Mouse (Mus musculus) stomach, embryonic 14.5 days (tissue): ENCODE measurements at regions not wholly inside any gene's neighbourhood (a gene's known extent, or its start where the extent isn't known, plus 50 kb on each side); places are given as distances from the start of the nearest gene placed in this dataset.

Experiments
- ATAC-seq: fragments of 200-750 bp; cut with Nextera tagmentation; 2 replicates; pipeline ENCODE4 v1.8.0; 2017; ENCODE audit warnings: low read depth, moderate TSS enrichment; ENCODE audit not compliant: insufficient number of reproducible peaks, insufficient read depth, low FRiP score
- H3K27ac ChIP-seq: fragments of 300-500 bp; sonication (generic); 2 replicates; pipeline ENCODE4 v1.5.1; 2014; ENCODE audit warnings: mild to moderate bottlenecking, low read length, moderate library complexity, mixed read lengths
- H3K27me3 ChIP-seq: fragments of 300-500 bp; sonication (generic); 2 replicates; pipeline ENCODE4 v1.6.1; 2014; ENCODE audit warnings: low read length, control low read depth, mixed read lengths; ENCODE audit not compliant: control insufficient read depth, insufficient read depth
- H3K36me3 ChIP-seq: fragments of 300-500 bp; sonication (generic); 2 replicates; pipeline ENCODE4 v1.6.1; 2014; ENCODE audit warnings: mild to moderate bottlenecking, control low read depth, low read length, moderate library complexity, mixed read lengths; ENCODE audit not compliant: control insufficient read depth, insufficient read depth
- H3K4me1 ChIP-seq: fragments of 300-500 bp; sonication (generic); 2 replicates; pipeline ENCODE4 v1.6.1; 2014; ENCODE audit warnings: low read length, control low read depth, mixed read lengths; ENCODE audit not compliant: control insufficient read depth, insufficient read depth
- H3K4me2 ChIP-seq: fragments of 300-500 bp; sonication (generic); replicated peaks from 2 replicates; pipeline ENCODE4 v1.6.1; 2014; ENCODE audit warnings: low read depth, low read length, control low read depth
- H3K4me3 ChIP-seq: fragments of 300-500 bp; sonication (generic); 2 replicates; pipeline ENCODE4 v1.5.1; 2014; ENCODE audit warnings: low read depth, low read length, control low read depth
- H3K9ac ChIP-seq: fragments of 300-500 bp; sonication (generic); replicated peaks from 2 replicates; pipeline ENCODE4 v1.6.1; 2014; ENCODE audit warnings: low read depth, mild to moderate bottlenecking, control low read depth, low read length, moderate library complexity, mixed read lengths
- H3K9me3 ChIP-seq: fragments of 300-500 bp; sonication (generic); 2 replicates; pipeline ENCODE4 v1.6.1; 2016; ENCODE audit warnings: low read depth, low read length, control low read depth; ENCODE audit not compliant: control insufficient read depth
- WGBS: fragments of 180-500 bp; shearing (Covaris S2); extraction: QIAGEN DNeasy Blood & Tissue Kit; methylation state at CpG from one replicate; pipeline ENCODE4 v1.1.7; 2014; 5-methylcytosine and 5-hydroxymethylcytosine counted together

DNA sequence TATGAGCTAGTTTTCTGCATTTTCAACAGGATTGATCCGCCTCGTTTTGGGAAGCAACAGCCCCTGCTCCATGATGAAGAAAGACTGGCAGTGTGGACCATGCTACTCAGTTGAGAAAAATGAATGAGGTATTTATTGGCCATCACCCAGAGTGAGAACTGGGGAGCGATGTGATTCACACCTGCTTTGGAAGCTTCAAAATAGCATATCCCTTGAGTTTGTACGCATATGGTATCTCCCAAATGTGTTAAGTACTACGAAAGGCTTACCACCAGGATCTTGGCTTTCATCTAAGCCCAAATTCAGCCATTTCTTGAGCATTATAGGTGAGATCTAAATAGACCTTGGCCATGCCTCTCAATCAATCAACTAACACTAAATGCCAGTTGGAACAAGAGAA, 55.5 kb upstream of the Boc start:
- 94% methylated on average over 5 of the region's 5 CpGs for WGBS
- no peak overlapping the region for H3K9ac ChIP-seq
- H3K4me3 ChIP-seq = no peak overlapping the region
- H3K27ac ChIP-seq = no peak overlapping the region
- H3K36me3 ChIP-seq = no peaks in the 10 kb centered on the region
- H3K9me3 ChIP-seq = no peaks in the 10 kb centered on the region
- no peak for ATAC-seq
- H3K27me3 ChIP-seq = no peaks in the 10 kb centered on the region
- H3K4me1 ChIP-seq = peaks cover 19% of the 10 kb centered on the region
- H3K4me2 ChIP-seq = no peak overlapping the region

DNA sequence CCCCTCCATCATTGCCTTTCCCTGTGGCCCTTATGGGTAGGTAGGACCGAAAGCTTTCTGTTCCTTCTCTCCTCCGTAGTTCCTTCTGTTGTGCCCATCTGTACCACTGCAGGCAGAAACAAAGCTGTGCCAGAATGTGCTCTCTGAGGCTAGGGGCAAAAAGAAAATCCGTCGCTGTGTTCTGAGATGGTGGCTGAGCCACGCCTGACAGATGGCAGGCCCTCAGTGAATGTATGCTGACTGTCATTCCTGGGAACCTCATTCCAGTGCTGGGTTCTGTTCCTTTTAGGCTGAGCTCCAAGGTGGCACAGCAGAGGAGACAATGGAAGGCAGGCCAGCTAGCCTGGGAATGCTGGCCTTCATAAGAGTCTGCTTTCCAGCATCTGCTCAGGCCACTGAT, 54.0 kb upstream of the Boc start:
- Histone ChIP-seq H3K4me3 (no peak overlapping the region), H3K36me3 (no peaks in the 10 kb centered on the region), H3K9ac (no peak overlapping the region), H3K27ac (no peak overlapping the region), H3K9me3 (no peaks in the 10 kb centered on the region), H3K4me1 (peaks cover 19% of the 10 kb centered on the region), H3K4me2 (no peak overlapping the region), H3K27me3 (no peaks in the 10 kb centered on the region)
- WGBS = 74% methylated on average over 5 of the region's 5 CpGs
- ATAC-seq = no peak

DNA sequence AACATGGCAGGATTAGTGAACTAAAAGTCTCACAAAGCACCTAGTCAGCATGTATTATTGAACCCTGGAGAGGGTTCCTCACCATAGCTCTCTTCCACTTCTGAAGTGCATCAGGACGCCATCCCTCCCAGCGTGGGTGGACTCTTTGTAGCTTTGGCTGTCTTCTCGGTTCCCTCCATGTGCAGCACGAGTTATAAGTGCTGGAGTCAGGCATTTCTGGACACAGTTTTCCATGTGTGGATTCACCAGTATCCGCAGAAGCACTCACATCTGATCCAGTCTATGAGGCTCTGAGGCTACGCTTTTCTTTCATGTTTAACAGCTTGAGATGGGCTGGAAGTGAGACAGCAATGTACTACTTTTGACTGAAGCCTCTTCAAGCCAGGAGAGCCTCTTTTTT, 52.8 kb upstream of the Boc start:
- H3K4me1 ChIP-seq = peaks cover 11% of the 10 kb centered on the region
- H3K27me3 ChIP-seq = no peaks in the 10 kb centered on the region
- H3K9me3 ChIP-seq = no peaks in the 10 kb centered on the region
- no peak overlapping the region for H3K27ac ChIP-seq
- no peak overlapping the region for H3K4me3 ChIP-seq
- H3K4me2 ChIP-seq = no peak overlapping the region
- 85% methylated on average over 6 of the region's 6 CpGs for WGBS
- ATAC-seq = no peak
- no peaks in the 10 kb centered on the region for H3K36me3 ChIP-seq
- H3K9ac ChIP-seq = no peak overlapping the region

DNA sequence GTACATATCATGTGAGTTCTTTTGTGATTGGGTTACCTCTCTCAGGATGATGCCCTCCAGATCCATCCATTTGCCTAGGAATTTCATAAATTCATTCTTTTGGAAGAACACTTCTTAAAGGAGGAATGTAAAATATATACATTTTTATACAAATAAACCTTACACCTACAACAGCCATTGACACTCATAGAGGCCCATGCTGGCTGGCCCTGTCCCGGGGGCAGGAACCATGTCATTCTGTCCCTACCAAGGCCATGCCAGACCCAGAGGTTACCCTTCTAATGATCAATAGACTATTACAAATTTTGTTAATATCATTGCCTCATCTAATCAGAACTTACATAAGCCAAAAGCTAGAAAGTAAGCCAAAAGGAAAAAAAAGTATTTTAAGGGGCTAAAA, 49.9 kb upstream of the Boc start:
- no peaks in the 10 kb centered on the region for H3K9me3 ChIP-seq
- no peaks in the 10 kb centered on the region for H3K27me3 ChIP-seq
- no peaks in the 10 kb centered on the region for H3K36me3 ChIP-seq
- H3K4me3 ChIP-seq = no peak overlapping the region
- ATAC-seq = no peak
- 96% methylated on average over 1 of the region's 1 CpGs for WGBS
- H3K4me2 ChIP-seq = no peak overlapping the region
- no peaks in the 10 kb centered on the region for H3K4me1 ChIP-seq
- no peak overlapping the region for H3K27ac ChIP-seq
- no peak overlapping the region for H3K9ac ChIP-seq
